Mouse (Mus musculus): ENCODE results near the gene Ptprn2.
"Not testable (repeated sequence)": the region's sequence is repeated elsewhere in the genome, so short reads cannot be mapped to it uniquely, and the experiment has no call there.

The Ptprn2 gene

DNA sequence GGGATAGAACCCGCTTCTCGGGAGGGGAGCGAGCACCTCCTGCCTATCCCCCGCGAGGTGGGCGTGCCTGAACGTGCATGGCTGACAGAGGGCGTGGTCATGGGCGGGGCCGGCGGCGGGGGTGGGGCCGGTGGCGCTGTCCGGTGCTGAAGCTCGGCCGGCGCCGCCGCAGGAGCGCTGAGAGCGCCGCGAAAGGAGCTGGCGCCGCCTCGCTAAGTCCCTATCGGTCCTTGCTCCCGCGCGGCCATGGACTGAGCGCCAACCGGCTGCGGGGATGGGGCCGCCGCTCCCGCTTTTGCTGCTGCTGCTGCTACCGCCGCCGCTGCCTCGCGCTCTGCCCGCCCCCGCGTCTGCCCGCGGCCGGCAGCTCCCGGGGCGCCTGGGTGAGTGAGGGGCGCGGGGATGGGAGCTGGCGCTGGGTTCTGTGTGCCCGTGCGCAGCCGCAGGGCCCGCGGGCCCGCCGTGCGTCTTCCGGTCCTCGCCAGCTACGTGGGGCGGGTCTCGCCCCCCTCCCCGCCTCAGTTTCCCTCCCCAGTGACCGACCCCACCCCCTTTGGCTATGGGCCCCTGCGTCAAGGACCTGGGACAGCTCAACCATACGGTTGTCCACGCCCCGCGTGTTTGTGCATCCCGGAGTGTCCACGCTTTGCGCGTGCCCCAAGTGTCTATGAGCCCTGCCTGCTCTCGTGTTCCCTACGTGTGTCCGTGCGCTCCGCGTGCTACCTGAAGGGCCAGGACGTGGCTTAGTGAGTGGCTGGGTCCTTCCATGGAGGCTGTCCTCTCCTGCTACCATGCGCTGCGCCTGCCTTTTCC is at the start of gene Ptprn2:
Gene Ptprn2 (plus strand): TSS at position 130 of the 813 bp plus-strand sequence.
- peak; percentile 79 for DNase-seq (ENCODE audit: inconsistent ontology term)

DNA sequence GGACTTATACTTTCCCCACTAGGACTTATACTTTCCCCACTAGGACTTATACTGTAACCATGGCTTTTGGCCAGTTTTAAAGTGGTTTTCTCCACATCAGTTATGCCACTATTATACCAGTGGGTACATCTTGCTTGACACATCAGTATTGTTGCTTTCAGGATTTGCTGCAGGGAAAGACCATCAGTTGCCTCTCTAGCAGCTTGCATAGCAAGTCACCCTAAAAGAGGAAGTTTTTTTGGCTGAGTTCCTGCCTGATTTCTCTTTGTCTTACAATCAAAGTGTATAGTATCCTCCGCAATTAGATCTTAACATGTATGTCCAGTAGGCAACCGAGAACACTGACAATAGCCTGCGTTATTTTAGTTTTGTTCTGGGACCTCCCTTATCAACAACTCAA is 49.4 kb upstream of the Ptprn2 start:
- no peak for DNase-seq (ENCODE audit: inconsistent ontology term)

DNA sequence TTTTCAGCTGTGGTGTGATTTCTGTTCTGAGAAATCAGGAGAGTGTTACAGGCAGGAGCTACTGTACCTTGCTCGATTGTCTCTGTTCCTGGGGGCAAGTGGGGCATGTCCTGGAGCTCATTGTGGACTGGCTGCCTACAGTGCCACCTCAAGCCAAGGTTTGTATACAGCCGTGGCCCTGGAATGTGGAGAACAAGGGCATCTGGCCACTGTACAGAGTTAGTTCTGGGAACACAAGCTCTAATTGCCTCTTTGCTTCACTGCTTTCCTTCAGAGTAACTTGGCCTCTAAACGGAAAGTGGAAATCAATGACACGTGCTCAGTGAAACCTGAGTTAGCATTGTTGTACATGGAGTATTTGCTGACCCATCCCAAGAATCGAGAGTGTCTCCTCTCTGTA is 46.9 kb upstream of the Ptprn2 start:
- peak; percentile 55 for DNase-seq (ENCODE audit: inconsistent ontology term)

DNA sequence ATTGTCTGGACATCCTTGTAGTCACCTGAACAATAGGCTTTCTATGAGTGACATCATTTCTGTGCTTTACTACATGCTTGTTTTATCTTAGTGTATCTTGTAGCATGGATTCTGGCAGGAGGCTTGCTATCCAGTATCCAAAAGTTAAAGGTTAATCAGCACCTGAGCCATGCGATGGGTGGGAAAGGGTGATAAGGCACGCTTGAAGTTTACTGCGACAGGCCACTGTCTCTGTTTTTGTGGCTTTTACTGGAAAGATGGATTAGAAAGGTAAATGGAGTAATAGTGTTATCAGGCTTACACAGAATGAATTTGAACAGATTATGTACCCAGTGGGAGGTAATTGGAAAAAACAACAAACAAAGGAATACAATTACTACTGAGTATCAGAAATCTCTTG is 43.3 kb upstream of the Ptprn2 start:
- no peak for DNase-seq (ENCODE audit: inconsistent ontology term)

DNA sequence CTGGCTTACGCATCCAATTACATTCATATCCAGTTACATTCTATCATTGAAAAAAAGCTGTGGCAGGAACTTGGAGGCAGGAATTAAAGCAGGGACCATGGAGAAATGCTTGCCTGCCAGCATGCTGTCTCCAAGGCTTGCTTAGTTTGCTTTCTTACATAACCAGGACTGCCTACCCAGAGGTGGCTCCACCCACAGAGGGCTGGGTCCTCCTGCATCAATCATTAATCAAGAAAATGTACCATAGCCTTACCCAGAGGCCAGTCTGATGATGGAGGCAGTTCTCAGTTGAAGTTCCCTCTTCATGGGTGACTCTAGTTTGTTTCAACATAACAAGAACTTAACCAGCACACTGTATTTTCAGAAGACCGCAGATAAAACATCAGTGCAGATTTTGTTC is 36.0 kb upstream of the Ptprn2 start:
- no peak for DNase-seq (ENCODE audit: inconsistent ontology term)

DNA sequence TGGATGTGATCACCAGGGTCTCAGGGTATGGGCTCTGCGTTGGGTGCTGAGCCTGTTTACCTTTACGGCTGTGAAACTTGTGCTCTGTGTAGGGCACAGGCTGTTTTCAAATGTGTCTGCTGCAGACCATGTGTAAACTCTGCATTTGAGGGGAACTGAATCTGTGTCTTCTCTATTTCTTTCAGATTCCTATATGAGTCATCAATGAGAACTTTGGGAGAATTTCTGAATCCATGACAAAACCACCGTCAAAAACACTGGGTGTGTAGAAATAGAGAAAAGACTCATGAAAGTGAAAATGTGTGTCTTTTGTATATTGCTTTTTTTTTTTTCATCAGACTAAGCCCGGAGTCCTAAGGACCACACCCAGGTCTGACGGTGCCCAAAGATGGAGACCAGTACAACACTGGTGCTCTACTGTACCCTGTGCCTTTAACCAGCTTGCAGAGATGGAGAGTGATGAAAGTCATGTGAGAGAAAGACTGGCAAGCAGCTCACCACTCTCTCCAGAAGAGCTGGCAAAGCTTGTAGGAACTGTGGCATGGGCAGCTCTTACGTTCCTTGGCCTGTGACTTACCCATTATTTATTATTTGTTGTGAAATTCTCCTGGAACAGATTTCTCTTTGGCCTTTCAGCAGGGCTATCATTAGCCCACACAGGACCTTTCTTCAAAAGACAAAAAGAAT is 25.0 kb upstream of the Ptprn2 start:
- DNase-seq (ENCODE audit: inconsistent ontology term), result peak; percentile 47

DNA sequence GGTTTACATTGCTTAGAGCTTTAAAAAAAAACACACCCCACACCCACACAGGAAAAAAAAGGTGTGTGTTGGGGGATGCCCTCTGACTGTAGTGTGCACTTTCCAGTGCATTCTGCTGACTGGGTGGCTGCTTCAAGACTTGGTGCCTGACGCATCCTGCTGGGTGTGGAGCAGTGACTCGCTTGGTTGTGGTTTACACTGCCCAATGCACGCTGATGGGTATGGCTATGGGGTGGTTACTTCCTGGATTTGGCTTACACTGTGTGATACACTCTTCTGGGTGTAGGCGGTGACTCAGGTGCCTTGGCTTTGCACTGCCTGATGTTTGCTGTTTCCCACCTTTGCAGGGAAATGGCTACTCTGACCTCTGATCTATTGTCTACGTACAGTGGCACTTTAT is 18.5 kb upstream of the Ptprn2 start:
- no peak for DNase-seq (ENCODE audit: inconsistent ontology term)

DNA sequence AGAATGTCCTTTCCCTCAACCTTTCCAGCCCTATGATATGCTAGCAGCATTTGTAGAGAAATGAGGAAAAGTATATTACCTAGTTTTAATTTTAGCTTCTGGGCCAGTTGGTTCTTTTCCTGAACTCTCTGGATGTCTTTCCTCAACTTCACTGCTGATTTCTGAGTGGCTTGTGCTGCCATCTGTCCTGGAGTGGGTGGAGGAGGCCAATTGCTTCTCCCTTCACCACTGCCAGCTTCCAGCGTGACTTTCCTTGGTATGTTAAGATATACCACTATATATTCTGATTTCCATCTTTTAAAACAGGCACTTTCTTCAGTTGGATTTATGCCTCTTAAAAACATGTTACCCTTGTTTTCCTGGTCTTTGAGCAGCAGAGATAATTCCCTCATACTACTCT is 17.2 kb upstream of the Ptprn2 start:
- DNase-seq (ENCODE audit: inconsistent ontology term), result no peak

DNA sequence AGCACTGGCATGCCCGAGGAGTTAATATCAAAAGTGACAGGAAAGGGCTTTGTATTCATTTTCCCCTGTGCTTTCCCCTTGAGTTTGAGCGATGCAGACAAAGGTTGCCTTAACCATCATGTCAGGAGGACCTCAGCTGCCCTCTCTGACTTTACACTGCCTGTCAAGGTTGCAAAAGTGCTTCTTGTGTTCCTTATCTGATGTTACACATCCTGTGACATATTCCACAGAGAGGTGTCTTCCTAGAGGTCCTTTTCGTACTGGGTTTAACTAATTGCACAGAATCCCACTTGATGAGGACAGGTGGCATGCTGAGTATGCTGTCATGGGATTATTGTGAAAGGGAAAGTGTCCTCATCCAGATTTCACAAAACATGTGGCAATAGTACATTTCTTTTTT is 16.4 kb upstream of the Ptprn2 start:
- DNase-seq (ENCODE audit: inconsistent ontology term), result no peak

DNA sequence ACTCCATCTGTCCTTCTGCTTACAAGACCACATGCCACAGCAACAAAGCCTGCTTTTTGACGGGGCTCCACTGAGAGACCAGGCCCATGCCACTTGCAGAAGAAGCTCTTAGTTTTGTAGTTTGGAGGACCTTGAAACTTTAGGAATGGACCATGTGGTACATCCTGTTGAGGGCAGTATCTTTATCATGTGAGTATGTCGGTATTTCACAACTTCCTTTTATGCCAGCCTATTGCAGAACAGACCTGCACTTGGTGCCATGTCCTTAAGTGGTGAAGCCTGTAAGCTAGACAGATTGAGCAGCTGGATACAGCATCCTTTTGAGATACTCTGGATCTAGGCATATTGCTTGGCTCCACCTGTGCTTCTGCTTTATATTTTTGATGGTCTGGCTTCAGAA is 12.3 kb upstream of the Ptprn2 start:
- no peak for DNase-seq (ENCODE audit: inconsistent ontology term)

DNA sequence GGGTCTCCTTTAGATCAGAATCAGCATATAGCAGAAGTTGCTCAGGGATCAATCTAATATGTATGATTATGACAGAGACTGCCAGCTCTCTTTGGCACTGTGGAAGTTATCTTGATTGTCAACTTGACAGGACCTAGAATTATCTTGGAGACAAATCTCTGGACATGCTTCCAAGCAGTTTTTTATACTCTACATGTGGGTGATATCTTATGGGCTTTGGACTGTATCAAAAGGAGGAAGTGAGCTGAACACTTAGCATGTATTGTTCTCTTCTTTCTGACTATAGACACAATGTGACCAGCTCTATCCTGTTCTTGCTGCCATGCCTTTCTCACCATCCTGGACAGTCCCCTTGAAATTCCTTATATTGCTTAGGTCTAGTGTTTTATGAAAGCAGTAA is 11.8 kb upstream of the Ptprn2 start:
- no peak for DNase-seq (ENCODE audit: inconsistent ontology term)

DNA sequence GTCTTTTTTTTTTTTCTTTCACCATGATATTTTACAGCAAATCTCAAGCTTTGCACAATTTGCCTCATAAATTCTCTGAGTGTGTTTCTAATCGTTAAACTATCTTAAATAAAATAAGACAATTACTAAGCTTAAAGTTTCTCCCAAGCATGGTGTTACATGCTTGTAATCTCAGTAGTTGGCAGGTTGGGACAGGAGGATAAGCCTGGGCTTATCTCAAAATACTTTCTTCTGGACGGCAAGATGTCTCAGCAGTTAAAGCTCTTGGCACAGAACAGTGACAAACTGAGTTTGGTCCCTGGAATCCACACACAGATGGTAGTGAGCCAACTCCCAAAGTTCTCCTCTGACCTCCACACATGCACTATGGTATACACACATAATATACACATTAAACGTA is 10.8 kb upstream of the Ptprn2 start:
- no peak for DNase-seq (ENCODE audit: inconsistent ontology term)

DNA sequence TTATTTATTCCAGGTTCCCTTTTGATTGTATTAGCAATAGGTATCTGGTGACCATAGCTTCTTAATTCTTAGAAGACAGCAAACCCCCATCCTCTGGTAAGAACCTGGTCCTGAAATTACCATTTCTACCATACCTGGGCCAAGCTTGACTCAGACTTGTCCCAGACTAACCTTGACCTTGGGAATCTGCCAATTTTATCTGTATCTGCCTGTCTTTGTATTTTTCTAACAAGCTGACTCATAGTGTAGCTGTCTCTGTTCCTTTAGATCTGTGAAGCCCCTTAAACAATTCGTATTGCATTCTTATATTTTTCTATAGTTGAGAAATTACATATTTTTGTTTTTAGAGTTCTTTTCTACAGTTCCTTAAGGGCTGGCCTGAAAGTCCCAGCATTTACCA is 6.7 kb upstream of the Ptprn2 start:
- DNase-seq (ENCODE audit: inconsistent ontology term), result no peak

DNA sequence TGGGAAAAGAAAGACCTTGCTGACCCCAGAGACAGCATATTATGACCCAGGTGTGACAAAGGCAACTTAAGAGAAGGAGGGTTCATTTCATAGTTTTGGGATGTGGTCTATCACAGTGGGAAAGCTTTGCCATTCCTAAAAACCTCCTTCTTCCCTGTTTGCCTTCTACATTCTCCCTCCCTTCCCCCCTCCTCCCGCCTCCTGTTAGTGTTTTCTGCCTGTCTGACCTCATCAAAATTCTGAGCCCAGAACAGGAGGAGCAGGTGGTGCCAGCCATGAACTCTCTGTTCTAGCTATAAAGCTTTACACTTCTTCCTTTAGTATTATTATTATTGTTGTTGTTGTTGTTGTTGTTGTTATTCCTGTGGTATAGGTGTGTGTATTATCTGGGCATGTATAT is 3.6 kb upstream of the Ptprn2 start:
- DNase-seq (ENCODE audit: inconsistent ontology term), result no peak

DNA sequence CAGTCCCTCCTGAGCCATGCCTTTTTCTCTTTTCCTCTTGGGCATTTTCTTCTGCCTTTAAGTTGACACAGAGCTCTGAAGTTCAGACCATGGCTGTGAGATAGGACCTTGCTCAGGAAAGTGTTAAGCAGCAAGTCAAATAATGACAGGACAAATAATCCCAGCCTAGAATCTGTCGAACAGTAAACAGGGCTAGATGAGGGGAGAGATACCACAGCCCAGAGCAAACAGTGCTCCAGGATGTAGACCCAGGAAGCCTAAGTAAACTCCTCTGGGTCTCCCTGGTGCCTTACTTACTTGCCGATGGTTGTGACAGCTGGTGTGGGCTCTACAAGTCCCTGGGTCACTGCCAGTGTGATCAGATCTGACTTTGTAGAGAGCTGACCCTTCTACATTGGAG is 1.9 kb upstream of the Ptprn2 start:
- DNase-seq (ENCODE audit: inconsistent ontology term), result no peak

DNA sequence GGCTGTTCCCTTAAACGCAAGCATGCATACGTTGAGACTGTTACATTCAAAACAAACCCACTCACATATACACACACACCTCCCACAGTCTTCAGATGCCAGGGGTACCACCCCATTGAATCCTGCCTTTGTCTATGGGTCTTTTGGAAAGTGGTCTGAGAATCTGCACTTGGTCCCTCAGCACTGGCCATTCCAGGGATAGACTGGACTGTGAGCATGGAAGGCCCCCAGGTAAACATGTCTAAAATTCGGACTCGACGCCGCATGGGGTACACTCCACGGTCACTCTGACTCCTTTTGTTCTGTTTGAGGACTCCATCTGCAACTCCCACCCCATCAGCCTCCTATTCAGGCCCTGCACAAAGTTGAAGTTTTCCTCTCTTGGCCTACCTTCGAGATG is 529 bp upstream of the Ptprn2 start:
- DNase-seq (ENCODE audit: inconsistent ontology term), result no peak

DNA sequence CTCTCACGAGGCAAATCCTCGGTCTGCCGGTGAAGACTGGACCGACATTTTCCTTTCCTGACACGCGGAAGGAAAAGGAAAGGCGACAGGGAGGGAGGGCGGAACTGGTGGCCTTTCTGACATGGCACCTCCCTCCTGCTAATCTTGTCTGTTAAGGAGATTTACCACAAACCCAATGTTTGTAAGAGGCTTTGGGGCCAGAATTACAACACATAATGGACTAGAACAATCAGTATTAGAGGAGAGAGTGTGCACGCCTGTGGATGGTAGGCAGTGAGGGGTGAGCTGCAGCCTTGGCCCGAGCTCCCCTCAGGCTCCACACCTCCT is 847 bp downstream of the Ptprn2 start:
- DNase-seq (ENCODE audit: inconsistent ontology term), result peak; percentile 16

DNA sequence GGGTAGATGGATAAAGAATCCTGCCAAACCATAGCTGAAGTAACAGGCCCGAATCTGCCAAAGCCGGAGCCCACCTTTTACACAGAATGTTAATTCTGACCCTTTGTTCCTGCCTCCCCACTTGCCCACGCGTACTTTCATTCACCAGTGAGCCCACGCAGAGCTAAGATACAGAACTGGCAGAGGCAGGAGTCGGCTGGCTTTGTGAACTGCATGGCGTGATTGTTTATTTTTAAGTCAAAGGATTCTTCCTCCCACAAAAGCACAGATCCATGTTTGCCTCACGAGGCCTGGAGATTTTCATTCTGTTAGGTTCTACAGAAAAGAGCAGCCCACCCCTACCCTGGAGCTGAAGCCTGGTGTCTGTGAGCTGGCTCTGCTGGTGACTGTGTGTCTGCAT is 3.3 kb downstream of the Ptprn2 start:
- no peak for DNase-seq (ENCODE audit: inconsistent ontology term)

DNA sequence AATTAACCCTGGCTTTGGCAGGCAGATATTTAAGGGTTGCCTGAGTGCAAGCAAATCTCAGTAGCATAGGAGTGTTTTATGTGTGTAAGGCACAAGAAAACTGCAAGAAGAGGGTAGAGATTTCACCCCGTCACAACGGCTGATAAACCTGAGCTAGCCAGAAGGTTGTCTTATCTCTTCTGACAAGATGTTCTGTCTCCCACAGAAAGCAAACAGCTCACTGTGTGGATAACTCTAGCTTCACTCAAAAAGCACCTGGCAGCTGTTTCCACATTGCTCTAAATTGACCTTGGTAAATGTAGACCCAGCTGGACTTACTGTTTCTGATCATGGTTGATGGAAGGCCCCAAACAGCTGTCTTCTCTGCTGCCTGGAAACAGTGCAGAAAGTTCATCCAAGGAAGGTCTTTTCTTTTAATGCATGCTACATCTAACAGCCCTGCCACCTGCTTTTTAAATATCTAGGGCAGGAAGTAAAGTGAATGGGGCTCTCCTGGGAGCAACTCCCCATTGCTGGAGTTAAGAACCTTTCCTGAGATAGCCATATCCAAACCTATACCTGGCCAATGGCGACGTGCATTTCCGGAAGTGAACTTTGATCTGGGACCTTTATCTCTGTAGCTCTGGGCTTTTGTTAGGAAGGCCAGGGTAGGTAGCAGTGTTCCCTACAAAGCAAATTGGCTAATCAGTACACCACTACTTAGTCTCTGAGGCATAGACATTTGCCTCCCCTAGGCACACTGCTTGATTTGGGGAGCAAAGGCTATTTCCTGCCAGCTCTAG is 5.2 kb downstream of the Ptprn2 start:
- no peak for DNase-seq (ENCODE audit: inconsistent ontology term)

DNA sequence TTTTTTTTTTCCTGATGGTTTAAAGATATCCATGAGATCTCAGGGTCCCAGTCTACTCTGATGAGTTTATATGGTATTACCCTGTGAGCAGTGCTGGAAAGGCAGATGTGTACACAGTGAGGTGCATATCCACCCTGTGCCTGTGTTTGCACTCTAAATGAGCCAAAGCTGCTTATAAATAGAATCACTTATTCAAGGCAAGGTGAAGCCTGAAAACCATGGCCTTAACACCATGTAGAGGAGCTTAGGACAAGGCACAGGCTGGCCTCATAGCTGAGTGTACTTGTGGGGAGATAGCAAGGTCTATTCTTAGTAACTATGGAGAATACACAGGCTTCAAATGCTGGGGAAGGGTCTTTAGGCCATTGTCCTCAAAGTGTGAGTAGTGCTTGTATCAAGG is 13.1 kb downstream of the Ptprn2 start:
- DNase-seq (ENCODE audit: inconsistent ontology term), result no peak

DNA sequence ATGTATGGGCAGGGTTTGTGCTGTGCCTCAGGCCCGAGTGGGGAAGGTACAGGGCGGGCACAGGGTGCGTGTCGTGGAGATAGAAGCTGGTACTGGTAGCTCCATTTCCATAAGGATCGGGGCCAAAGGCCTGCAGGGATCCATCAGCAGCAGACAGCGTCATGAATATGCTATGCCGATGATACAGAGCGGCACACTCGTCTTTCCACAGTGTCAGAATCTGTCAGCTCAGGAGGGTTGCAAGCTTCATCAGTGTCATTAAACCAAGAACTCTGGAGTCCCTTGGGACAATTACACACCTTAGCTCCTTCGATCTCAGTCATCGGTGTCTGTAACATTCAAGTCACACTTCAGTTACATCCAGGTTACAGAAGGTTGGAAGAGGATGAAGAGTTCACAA is 15.1 kb downstream of the Ptprn2 start:
- no peak for DNase-seq (ENCODE audit: inconsistent ontology term)

DNA sequence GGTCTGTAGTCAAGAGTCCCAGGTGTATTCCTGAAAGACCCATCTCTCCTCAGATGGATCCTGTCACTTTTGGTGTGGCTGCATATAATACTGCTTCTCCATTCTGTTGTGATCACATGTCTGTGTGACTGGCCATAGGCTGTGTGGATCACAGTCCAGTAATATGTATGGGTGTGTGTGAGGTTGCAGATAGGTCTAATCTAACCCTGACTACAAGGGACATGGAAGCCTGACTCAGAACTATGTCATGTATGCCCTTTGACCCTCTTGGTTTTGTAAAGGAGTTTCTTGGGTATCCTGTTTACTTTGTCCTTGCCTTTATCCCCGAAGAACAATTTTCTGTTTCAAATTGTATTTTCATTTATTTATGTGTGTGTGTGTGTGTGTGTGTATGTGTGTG is 27.0 kb downstream of the Ptprn2 start:
- DNase-seq (ENCODE audit: inconsistent ontology term), result no peak

DNA sequence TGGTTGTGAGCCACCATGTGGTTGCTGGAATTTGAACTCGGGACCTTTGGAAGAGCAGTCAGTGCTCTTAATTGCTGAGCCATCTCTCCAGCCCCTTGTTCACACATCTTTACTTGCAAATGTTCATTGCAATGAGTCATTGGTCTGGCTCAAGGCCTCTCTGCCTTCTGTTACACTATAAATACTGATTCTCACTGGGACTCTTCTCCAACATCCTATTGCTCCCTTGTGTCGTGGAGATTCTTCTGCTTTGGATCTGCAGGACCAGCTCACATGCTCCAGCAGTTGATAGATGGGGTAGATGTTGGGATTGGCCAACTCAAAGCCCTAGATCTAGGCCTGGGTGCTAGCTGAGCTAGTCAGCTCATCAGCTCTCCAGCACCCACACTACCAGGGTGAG is 28.3 kb downstream of the Ptprn2 start:
- not testable (repeated sequence) for DNase-seq (ENCODE audit: inconsistent ontology term)
